Mouse (Mus musculus): Measurements from ENCODE around the gene Lpar6. TPM values are rescaled to one million over a fixed set of nuclear protein-coding genes. Genes with fewer than 3 reads are reported as not detected.

Gene Lpar6
- 15.0 and 19.7 TPM in 2 replicates for polyA plus RNA-seq (2012; ENCODE audit: insufficient read depth, insufficient read length, missing spikeins)

DNA sequence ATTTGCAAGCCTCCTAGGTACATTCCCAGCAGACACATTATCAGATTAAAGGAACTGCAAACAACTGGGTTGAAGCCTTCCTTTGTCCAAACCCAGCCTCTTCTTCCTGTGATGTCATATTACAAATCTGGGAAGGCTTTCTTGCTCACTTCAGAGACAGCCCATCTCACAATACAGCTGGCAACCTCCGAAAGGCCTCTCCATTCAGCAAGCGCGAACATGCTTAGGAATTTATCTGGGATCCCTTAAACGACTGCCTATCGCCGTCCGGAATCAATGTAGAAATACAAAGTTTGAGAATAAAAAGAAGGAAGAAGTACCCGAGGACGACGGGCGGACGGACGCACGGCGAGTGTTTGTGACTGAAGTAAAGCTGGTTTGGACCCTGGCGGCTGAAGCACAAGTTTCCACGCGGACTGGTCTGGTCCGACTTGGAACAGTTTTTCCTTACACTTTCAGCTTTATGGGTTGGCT is at the start of gene Lpar6:
Lpar6 (plus strand) TSS at position 48 of the 474 bp plus-strand sequence.
- peak within 1 kb of the TSS; percentile 91 for H3K4me3 ChIP-seq (ENCODE audit: insufficient read depth, low read depth, low read length)
- H3K27ac ChIP-seq (replicated peaks; ENCODE audit: low read depth, low read length): peak within 1 kb of the TSS; percentile 99
- peaks cover under 1% of the 10 kb centered on the region; the same call in 1 of the 2 replicates for H3K4me1 ChIP-seq (ENCODE audit: control insufficient read depth, insufficient read depth, insufficient read length, low read length)

GRCm38 (mm10) chr14:73199058-73199457 is 38.6 kb upstream of the Lpar6 start:
- no peak overlapping the region for H3K27ac ChIP-seq (replicated peaks; ENCODE audit: low read depth, low read length)
- H3K4me3 ChIP-seq (ENCODE audit: insufficient read depth, low read depth, low read length): no peak overlapping the region
- peaks cover 6% of the 10 kb centered on the region for H3K4me1 ChIP-seq (ENCODE audit: control insufficient read depth, insufficient read depth, insufficient read length, low read length)

DNA sequence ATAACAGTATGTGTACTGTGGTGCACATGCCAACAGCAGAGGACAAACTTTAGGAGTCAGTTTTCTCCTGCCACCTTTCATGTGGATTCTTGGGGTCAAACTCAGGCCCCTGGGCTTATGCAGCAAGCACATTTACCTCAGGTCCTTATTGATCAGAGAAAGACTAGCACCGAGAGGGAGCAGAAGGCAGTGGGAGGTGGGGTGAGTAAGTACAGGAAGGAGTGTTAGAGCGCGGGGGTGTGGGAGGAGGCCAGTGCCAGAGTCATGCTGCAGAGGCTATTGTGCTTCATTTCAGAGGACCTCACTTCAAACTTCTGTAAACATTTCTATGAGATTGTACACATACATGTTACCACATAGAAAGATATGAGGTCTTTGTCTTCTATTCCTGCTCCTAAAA is 36.2 kb upstream of the Lpar6 start:
- Histone ChIP-seq H3K4me3 (ENCODE audit: insufficient read depth, low read depth, low read length) (no peak overlapping the region), H3K27ac (replicated peaks; ENCODE audit: low read depth, low read length) (no peak overlapping the region), H3K4me1 (ENCODE audit: control insufficient read depth, insufficient read depth, insufficient read length, low read length) (peaks cover 6% of the 10 kb centered on the region)

DNA sequence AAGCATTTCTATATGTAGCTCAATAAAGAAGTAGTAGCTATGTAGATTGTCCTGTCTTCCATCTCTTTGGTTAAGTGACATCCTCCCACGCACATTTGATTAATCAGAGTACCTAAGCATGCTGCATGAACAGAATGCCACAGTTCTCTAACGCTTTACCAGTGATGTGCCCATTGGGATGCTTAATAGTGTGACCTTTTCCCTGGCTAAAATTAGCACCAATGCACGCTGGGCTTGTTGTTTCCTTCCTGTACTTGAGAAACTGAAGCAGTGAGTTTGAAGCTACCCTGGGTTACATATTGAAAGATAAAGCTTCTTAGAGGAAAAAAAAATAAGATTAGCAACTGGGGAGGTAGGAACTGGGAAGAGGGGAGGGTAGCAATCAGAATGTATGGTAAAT is 33.7 kb upstream of the Lpar6 start:
- Histone ChIP-seq H3K4me1 (ENCODE audit: control insufficient read depth, insufficient read depth, insufficient read length, low read length) (peaks cover 4% of the 10 kb centered on the region), H3K4me3 (ENCODE audit: insufficient read depth, low read depth, low read length) (no peak overlapping the region), H3K27ac (replicated peaks; ENCODE audit: low read depth, low read length) (no peak overlapping the region)

- peaks cover 13% of the 10 kb centered on the region for H3K4me1 ChIP-seq (ENCODE audit: control insufficient read depth, insufficient read depth, insufficient read length, low read length)
- no peak overlapping the region for H3K4me3 ChIP-seq (ENCODE audit: insufficient read depth, low read depth, low read length)
- peak overlapping the region; percentile 82 for H3K27ac ChIP-seq (replicated peaks; ENCODE audit: low read depth, low read length)
These were observed 28.4 kb upstream of the Lpar6 start for GRCm38 (mm10) chr14:73209262-73209661.

DNA sequence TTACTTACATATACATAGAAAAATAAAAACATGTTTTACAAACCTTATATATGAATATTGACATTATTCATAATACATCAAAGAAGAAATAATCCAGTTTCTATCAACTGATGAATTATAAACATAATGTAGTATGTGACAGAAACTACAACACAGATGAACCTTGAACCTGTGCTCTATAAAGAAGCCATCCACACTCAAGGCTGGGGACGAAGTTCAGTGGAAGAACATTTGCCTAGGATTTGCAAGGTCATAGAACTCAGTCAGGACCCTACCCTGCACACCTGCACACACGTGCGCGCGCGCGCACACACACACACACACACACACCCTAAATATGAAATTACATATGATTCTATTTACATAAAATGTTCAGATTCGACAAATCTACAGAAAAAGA is 27.5 kb upstream of the Lpar6 start:
- Histone ChIP-seq H3K4me3 (ENCODE audit: insufficient read depth, low read depth, low read length) (no peak overlapping the region), H3K4me1 (ENCODE audit: control insufficient read depth, insufficient read depth, insufficient read length, low read length) (peaks cover 13% of the 10 kb centered on the region), H3K27ac (replicated peaks; ENCODE audit: low read depth, low read length) (peak overlapping the region; percentile 29; the same call in 1 of the 2 replicates)

GRCm38 (mm10) chr14:73211477-73211876 is 26.2 kb upstream of the Lpar6 start:
- Histone ChIP-seq H3K27ac (replicated peaks; ENCODE audit: low read depth, low read length) (peak overlapping the region; percentile 98), H3K4me3 (ENCODE audit: insufficient read depth, low read depth, low read length) (no peak overlapping the region), H3K4me1 (ENCODE audit: control insufficient read depth, insufficient read depth, insufficient read length, low read length) (peaks cover 13% of the 10 kb centered on the region)

DNA sequence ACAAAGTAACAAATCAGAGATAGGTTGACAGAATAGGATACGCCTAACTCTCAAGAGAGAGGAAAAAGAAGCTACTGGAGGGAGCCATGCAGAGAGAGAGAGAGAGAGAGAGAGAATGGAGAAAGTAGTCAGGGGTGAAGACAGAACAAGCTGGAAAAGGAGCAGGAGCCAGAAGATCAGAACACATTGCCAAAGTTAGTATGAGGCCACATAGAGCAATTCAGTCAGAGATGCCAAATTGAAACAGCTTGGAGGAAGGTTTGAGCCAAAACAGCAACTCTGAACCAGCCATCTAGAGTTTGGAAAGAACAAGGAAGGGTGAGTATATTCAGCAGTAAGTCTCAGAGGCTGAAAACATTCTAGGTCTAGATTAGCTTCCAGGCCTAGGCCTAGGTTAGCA is 20.6 kb upstream of the Lpar6 start:
- H3K27ac ChIP-seq (replicated peaks; ENCODE audit: low read depth, low read length): peak overlapping the region; percentile 94
- no peaks in the 10 kb centered on the region for H3K4me1 ChIP-seq (ENCODE audit: control insufficient read depth, insufficient read depth, insufficient read length, low read length)

DNA sequence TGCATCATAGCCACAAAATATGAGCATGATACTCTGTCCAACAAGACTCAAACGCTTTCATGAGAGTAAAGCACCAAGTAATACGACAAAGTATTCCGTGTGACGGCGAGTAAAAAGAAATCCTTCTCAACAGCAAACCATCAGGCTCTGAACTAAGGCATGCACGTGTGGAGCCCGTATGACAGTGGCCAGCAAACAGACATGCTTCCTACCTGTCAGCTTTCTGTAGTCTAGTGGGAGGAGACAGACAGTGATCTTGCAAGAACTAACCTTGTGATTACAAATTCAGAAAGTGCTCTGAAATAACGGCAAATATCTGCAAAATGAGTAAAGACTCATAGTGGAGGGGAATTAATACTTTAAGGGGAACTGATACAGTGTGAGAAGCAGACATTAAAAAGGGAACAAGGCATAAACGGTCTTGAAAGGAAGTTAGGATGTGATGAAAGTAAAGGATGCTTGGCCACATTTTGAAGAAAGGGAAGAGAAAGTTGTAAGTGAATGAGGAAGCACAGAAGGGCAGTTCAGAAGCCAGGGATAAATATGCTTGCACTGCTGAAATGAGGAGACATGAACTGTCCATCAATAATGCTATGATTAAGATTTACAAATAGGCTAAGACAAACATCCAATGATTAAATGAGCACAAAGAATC is 15.3 kb upstream of the Lpar6 start:
- peaks cover 10% of the 10 kb centered on the region for H3K4me1 ChIP-seq (ENCODE audit: control insufficient read depth, insufficient read depth, insufficient read length, low read length)
- no peak overlapping the region for H3K4me3 ChIP-seq (ENCODE audit: insufficient read depth, low read depth, low read length)
- H3K27ac ChIP-seq (replicated peaks; ENCODE audit: low read depth, low read length): 0 out of 2 replicates have a peak overlapping the region, but pooled peaks have one; percentile 11

More for the DNA sequence above, 20.6 kb upstream of the Lpar6 start:
- no peak overlapping the region for H3K4me3 ChIP-seq (ENCODE audit: insufficient read depth, low read depth, low read length)

- Histone ChIP-seq H3K4me3 (ENCODE audit: insufficient read depth, low read depth, low read length) (no peak overlapping the region), H3K27ac (replicated peaks; ENCODE audit: low read depth, low read length) (peak overlapping the region; percentile 67), H3K4me1 (ENCODE audit: control insufficient read depth, insufficient read depth, insufficient read length, low read length) (peaks cover 18% of the 10 kb centered on the region)
These were observed 11.3 kb upstream of the Lpar6 start for GRCm38 (mm10) chr14:73226346-73226745.

- peak overlapping the region; percentile 69 for H3K27ac ChIP-seq (replicated peaks; ENCODE audit: low read depth, low read length)
- H3K4me1 ChIP-seq (ENCODE audit: control insufficient read depth, insufficient read depth, insufficient read length, low read length): peaks cover 18% of the 10 kb centered on the region
- no peak overlapping the region for H3K4me3 ChIP-seq (ENCODE audit: insufficient read depth, low read depth, low read length)
These were observed 10.8 kb upstream of the Lpar6 start for GRCm38 (mm10) chr14:73226849-73227248.

- Histone ChIP-seq H3K4me1 (ENCODE audit: control insufficient read depth, insufficient read depth, insufficient read length, low read length) (peaks cover 12% of the 10 kb centered on the region), H3K27ac (replicated peaks; ENCODE audit: low read depth, low read length) (peak overlapping the region; percentile 88), H3K4me3 (ENCODE audit: insufficient read depth, low read depth, low read length) (no peak overlapping the region)
These were observed 6.3 kb upstream of the Lpar6 start for GRCm38 (mm10) chr14:73231286-73231982.

DNA sequence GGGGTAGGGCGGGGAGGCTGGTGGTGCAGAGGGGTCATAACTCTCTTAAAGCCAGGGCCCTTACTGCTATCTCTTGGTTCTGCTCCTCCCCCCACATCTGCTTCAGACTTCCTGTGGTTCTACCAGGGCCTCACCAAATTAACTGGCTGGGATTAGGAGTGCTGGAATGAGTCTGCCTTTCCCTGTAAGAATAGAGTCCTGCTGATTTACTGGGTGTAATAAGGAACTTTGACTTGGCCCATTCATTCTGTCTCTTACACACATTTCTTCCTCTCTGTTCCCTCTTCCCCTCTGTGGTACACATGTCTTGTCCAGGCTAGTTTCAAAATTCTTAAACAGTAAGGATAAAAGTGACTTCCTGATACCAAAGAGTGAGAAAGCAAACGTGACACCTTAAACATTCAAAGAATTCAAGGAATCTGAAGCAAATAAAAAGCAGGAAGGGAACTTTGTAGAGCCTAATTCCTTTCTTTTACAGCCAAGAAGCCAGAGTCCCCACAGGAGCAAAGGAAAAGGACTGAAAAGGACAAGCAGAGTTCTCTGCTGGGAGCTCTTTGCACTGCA is 3.1 kb upstream of the Lpar6 start:
- H3K4me3 ChIP-seq (ENCODE audit: insufficient read depth, low read depth, low read length): no peak overlapping the region
- H3K27ac ChIP-seq (replicated peaks; ENCODE audit: low read depth, low read length): peak overlapping the region; percentile 93

GRCm38 (mm10) chr14:73238498-73239250 is 979 bp downstream of the Lpar6 start:
- Histone ChIP-seq H3K27ac (replicated peaks; ENCODE audit: low read depth, low read length) (peak overlapping the region; percentile 99), H3K4me1 (ENCODE audit: control insufficient read depth, insufficient read depth, insufficient read length, low read length) (peaks cover 2% of the 10 kb centered on the region; the same call in 1 of the 2 replicates), H3K4me3 (ENCODE audit: insufficient read depth, low read depth, low read length) (peak overlapping the region; percentile 91)

More for the DNA sequence above, 3.1 kb upstream of the Lpar6 start:
- H3K4me1 ChIP-seq (ENCODE audit: control insufficient read depth, insufficient read depth, insufficient read length, low read length): peaks cover 7% of the 10 kb centered on the region; the same call in 1 of the 2 replicates

DNA sequence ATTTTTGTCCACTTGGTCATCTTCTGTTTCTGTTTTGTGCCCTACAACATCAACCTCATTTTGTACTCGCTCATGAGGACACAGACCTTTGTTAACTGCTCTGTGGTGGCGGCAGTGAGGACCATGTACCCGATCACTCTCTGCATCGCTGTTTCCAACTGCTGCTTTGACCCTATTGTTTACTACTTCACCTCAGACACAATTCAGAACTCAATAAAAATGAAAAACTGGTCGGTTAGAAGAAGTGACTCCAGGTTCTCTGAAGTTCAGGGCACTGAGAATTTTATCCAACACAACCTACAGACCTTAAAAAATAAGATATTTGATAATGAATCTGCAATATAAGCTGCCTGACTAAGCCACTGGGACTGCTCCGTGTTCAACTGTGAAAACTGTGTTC is 1.6 kb downstream of the Lpar6 start:
- H3K4me3 ChIP-seq (ENCODE audit: insufficient read depth, low read depth, low read length): peak overlapping the region; percentile 91
- peak overlapping the region; percentile 99 for H3K27ac ChIP-seq (replicated peaks; ENCODE audit: low read depth, low read length)
- H3K4me1 ChIP-seq (ENCODE audit: control insufficient read depth, insufficient read depth, insufficient read length, low read length): peaks cover 4% of the 10 kb centered on the region; the same call in 1 of the 2 replicates

Data from brown adipose tissue, adult 24 weeks (tissue).